In genomic region chr3:95902373-95902625, GRCm38 (mm10) we compare ENCODE assay signal across 13 mouse cellular contexts. TPM values are rescaled to one million over a fixed set of nuclear protein-coding genes. Genes with fewer than 3 reads are reported as not detected.
DNase-seq lines count a peak whose midpoint lies in the region; ATAC-seq lines count a peak whose summit lies in the region.
"Had no signal": no experiment of that assay in that cellular context is flagged by ENCODE, and none has a peak within 500 bp of the region (broad histone marks: within the 10 kb centered on the region; RNA-seq: fewer than 3 reads in every experiment).

No protein-coding gene starts in this region.

- H3K4me3 ChIP-seq in forebrain, embryonic 11.5 days (ENCODE audit: low read depth, low read length), result no peak overlapping the region
- H3K4me3 ChIP-seq in forebrain, embryonic 16.5 days (replicated peaks; ENCODE audit: low read length), result no peak overlapping the region
- H3K4me3 ChIP-seq in kidney, embryonic 15.5 days (replicated peaks), result no peak overlapping the region
- H3K4me3 ChIP-seq in embryonic facial prominence, embryonic 10.5 days, result peak overlapping the region; percentile 64
- H3K4me3 ChIP-seq in limb, embryonic 11.5 days (ENCODE audit: low read depth, low read length), result peak overlapping the region; percentile 45
- H3K4me3 ChIP-seq: myocyte had no signal

- no peak overlapping the region for H3K27ac ChIP-seq in forebrain, embryonic 11.5 days (ENCODE audit: low read depth, low read length)
- no peak overlapping the region for H3K27ac ChIP-seq in forebrain, embryonic 16.5 days (ENCODE audit: low read length)
- H3K27ac ChIP-seq in kidney, embryonic 15.5 days, result peak overlapping the region; percentile 72
- peak overlapping the region; percentile 92 for H3K27ac ChIP-seq in embryonic facial prominence, embryonic 10.5 days (replicated peaks)
- H3K27ac ChIP-seq in limb, embryonic 11.5 days (replicated peaks; ENCODE audit: low read depth, low read length), result no peak overlapping the region; the same call in 1 of the 2 replicates

- peaks cover 21% of the 10 kb centered on the region for H3K4me1 ChIP-seq in forebrain, embryonic 11.5 days (replicated peaks; ENCODE audit: control insufficient read depth, insufficient read depth, low read length)
- H3K4me1 ChIP-seq in forebrain, embryonic 16.5 days (replicated peaks; ENCODE audit: control insufficient read depth, insufficient read depth, low read length), result peaks cover 31% of the 10 kb centered on the region
- H3K4me1 ChIP-seq in kidney, embryonic 15.5 days, result peaks cover 76% of the 10 kb centered on the region
- peaks cover 62% of the 10 kb centered on the region for H3K4me1 ChIP-seq in embryonic facial prominence, embryonic 10.5 days
- H3K4me1 ChIP-seq in limb, embryonic 11.5 days (ENCODE audit: control insufficient read depth, insufficient read depth, low read length), result peaks cover 4% of the 10 kb centered on the region

- no peaks in the 10 kb centered on the region for H3K36me3 ChIP-seq in forebrain, embryonic 11.5 days (ENCODE audit: control insufficient read depth, insufficient read depth, low read length)
- no peaks in the 10 kb centered on the region for H3K36me3 ChIP-seq in forebrain, embryonic 16.5 days (ENCODE audit: control insufficient read depth, insufficient read depth)
- H3K36me3 ChIP-seq in kidney, embryonic 15.5 days, result peaks cover 12% of the 10 kb centered on the region; the same call in 1 of the 2 replicates
- peaks cover 48% of the 10 kb centered on the region for H3K36me3 ChIP-seq in embryonic facial prominence, embryonic 10.5 days (replicated peaks)
- H3K36me3 ChIP-seq in limb, embryonic 11.5 days (ENCODE audit: control insufficient read depth, insufficient read depth, low read length), result 0 out of 2 replicates have a peak, but pooled peaks cover 2% of the 10 kb centered on the region

- ATAC-seq in forebrain, embryonic 11.5 days (replicated peaks; ENCODE audit: low FRiP score), result no peak
- no peak for ATAC-seq in forebrain, embryonic 16.5 days
- no peak for ATAC-seq in kidney, embryonic 15.5 days (replicated peaks; ENCODE audit: low FRiP score)
- no peak for ATAC-seq in limb, embryonic 11.5 days (ENCODE audit: insufficient number of reproducible peaks, low FRiP score, low TSS enrichment, low read depth)
- ATAC-seq: intestine, postnatal 0 days; lung, postnatal 0 days had no signal

- no peaks in the 10 kb centered on the region; the same call in 1 of the 2 replicates for H3K27me3 ChIP-seq in forebrain, embryonic 11.5 days (ENCODE audit: control insufficient read depth, insufficient read depth, low read length)
- H3K27me3 ChIP-seq in forebrain, embryonic 16.5 days (replicated peaks; ENCODE audit: control insufficient read depth, insufficient read depth, low read length), result no peaks in the 10 kb centered on the region
- peaks cover 12% of the 10 kb centered on the region; the same call in 1 of the 2 replicates for H3K27me3 ChIP-seq in kidney, embryonic 15.5 days
- peaks cover 1% of the 10 kb centered on the region; the same call in 1 of the 2 replicates for H3K27me3 ChIP-seq in embryonic facial prominence, embryonic 10.5 days (replicated peaks; ENCODE audit: low read depth, poor library complexity, severe bottlenecking)
- no peaks in the 10 kb centered on the region for H3K27me3 ChIP-seq in limb, embryonic 11.5 days (ENCODE audit: control insufficient read depth, insufficient read depth, low read length)

- H3K9ac ChIP-seq in forebrain, embryonic 11.5 days (ENCODE audit: low read length), result peak overlapping the region; percentile 6; the same call in 1 of the 2 replicates
- H3K9ac ChIP-seq in forebrain, embryonic 16.5 days (replicated peaks; ENCODE audit: low read depth, low read length), result no peak overlapping the region
- H3K9ac ChIP-seq in kidney, embryonic 15.5 days, result no peak overlapping the region
- no peak overlapping the region for H3K9ac ChIP-seq in limb, embryonic 11.5 days (ENCODE audit: low read length)

- DNase-seq in forebrain, embryonic 11.5 days (ENCODE audit: low spot score), result no peak
- no peak for DNase-seq in kidney, adult 18-20 months
- DNase-seq in embryonic facial prominence, embryonic 10.5 days (ENCODE audit: low spot score), result no peak
- DNase-seq in limb, embryonic 11.5 days (ENCODE audit: low spot score), result no peak
- no peak for DNase-seq in adrenal gland, adult (ENCODE audit: inconsistent age in 2 of 2, low spot score in 1 of 2)
- DNase-seq in lung, postnatal 25 days (ENCODE audit: low spot score), result no peak
- DNase-seq: cerebellum, adult 11 months; thymus, postnatal 4 days had no signal

- peak overlapping the region; percentile 28; the same call in 1 of the 2 replicates for H3K4me2 ChIP-seq in forebrain, embryonic 11.5 days (ENCODE audit: low read depth, low read length, severe bottlenecking)
- no peak overlapping the region for H3K4me2 ChIP-seq in forebrain, embryonic 16.5 days (ENCODE audit: low read length)
- H3K4me2 ChIP-seq in kidney, embryonic 15.5 days, result peak overlapping the region; percentile 76
- peak overlapping the region; percentile 90 for H3K4me2 ChIP-seq in limb, embryonic 11.5 days (ENCODE audit: low read depth, severe bottlenecking)

- H3K9me3 ChIP-seq in forebrain, embryonic 11.5 days (ENCODE audit: control insufficient read depth, low read length), result no peaks in the 10 kb centered on the region
- no peaks in the 10 kb centered on the region for H3K9me3 ChIP-seq in forebrain, embryonic 16.5 days (ENCODE audit: control insufficient read depth, low read length)
- no peaks in the 10 kb centered on the region for H3K9me3 ChIP-seq in kidney, embryonic 15.5 days (replicated peaks)
- H3K9me3 ChIP-seq in embryonic facial prominence, embryonic 10.5 days, result no peaks in the 10 kb centered on the region
- H3K9me3 ChIP-seq in limb, embryonic 11.5 days (ENCODE audit: control insufficient read depth, low read length), result no peaks in the 10 kb centered on the region

RNA-seq across cellular contexts. Expression of gene Car14, which starts 2.2 kb away (rescaled TPM):
- 49.4 and 53.6 TPM in 2 replicates for polyA plus RNA-seq in forebrain, embryonic 11.5 days (2014; fragmentation: Nextera tagmentation; extraction: Ambion mirVana)
- 9.4 and 10.2 TPM in 2 replicates for polyA plus RNA-seq in forebrain, embryonic 16.5 days (2015; fragmentation: Nextera tagmentation; extraction: Ambion mirVana)
- polyA plus RNA-seq in kidney, embryonic 15.5 days (2015; fragmentation: Nextera tagmentation; extraction: Ambion mirVana), result 17.3 and 22.5 TPM in 2 replicates
- 120 and 133 TPM in 2 replicates for polyA plus RNA-seq in embryonic facial prominence, embryonic 10.5 days (2016; fragmentation: Nextera tagmentation; extraction: Ambion mirVana)
- 128 and 129 TPM in 2 replicates for polyA plus RNA-seq in limb, embryonic 11.5 days (2014; fragmentation: Nextera tagmentation; extraction: Ambion mirVana)

RNA-seq across cellular contexts. Expression of gene Aph1a, which starts 8.5 kb away (rescaled TPM):
- 29.7 and 33.3 TPM in 2 replicates for polyA plus RNA-seq in forebrain, embryonic 11.5 days (2014; fragmentation: Nextera tagmentation; extraction: Ambion mirVana)
- 35.6 and 35.9 TPM in 2 replicates for polyA plus RNA-seq in forebrain, embryonic 16.5 days (2015; fragmentation: Nextera tagmentation; extraction: Ambion mirVana)
- polyA plus RNA-seq in kidney, embryonic 15.5 days (2015; fragmentation: Nextera tagmentation; extraction: Ambion mirVana), result 37.4 and 40.8 TPM in 2 replicates
- 33.4 and 36.1 TPM in 2 replicates for polyA plus RNA-seq in embryonic facial prominence, embryonic 10.5 days (2016; fragmentation: Nextera tagmentation; extraction: Ambion mirVana)
- polyA plus RNA-seq in limb, embryonic 11.5 days (2014; fragmentation: Nextera tagmentation; extraction: Ambion mirVana), result 26.1 and 27.3 TPM in 2 replicates

RNA-seq across cellular contexts. Expression of gene BC028528, which starts 10.5 kb away (rescaled TPM):
- 7.5 and 10.3 TPM in 2 replicates for polyA plus RNA-seq in forebrain, embryonic 11.5 days (2014; fragmentation: Nextera tagmentation; extraction: Ambion mirVana)
- 13.8 and 14.4 TPM in 2 replicates for polyA plus RNA-seq in forebrain, embryonic 16.5 days (2015; fragmentation: Nextera tagmentation; extraction: Ambion mirVana)
- 38.0 and 42.3 TPM in 2 replicates for polyA plus RNA-seq in kidney, embryonic 15.5 days (2015; fragmentation: Nextera tagmentation; extraction: Ambion mirVana)
- 7.6 and 10.2 TPM in 2 replicates for polyA plus RNA-seq in embryonic facial prominence, embryonic 10.5 days (2016; fragmentation: Nextera tagmentation; extraction: Ambion mirVana)
- polyA plus RNA-seq in limb, embryonic 11.5 days (2014; fragmentation: Nextera tagmentation; extraction: Ambion mirVana), result 6.7 and 7.5 TPM in 2 replicates

RNA-seq across cellular contexts. Expression of gene Ciart, which starts 20.2 kb away (rescaled TPM):
- 5.8 and 7.7 TPM in 2 replicates for polyA plus RNA-seq in forebrain, embryonic 11.5 days (2014; fragmentation: Nextera tagmentation; extraction: Ambion mirVana)
- 4.1 and 5.7 TPM in 2 replicates for polyA plus RNA-seq in forebrain, embryonic 16.5 days (2015; fragmentation: Nextera tagmentation; extraction: Ambion mirVana)
- polyA plus RNA-seq in kidney, embryonic 15.5 days (2015; fragmentation: Nextera tagmentation; extraction: Ambion mirVana), result 5.9 and 6.6 TPM in 2 replicates
- polyA plus RNA-seq in embryonic facial prominence, embryonic 10.5 days (2016; fragmentation: Nextera tagmentation; extraction: Ambion mirVana), result 11.5 and 13.4 TPM in 2 replicates
- polyA plus RNA-seq in limb, embryonic 11.5 days (2014; fragmentation: Nextera tagmentation; extraction: Ambion mirVana), result 7.1 and 7.5 TPM in 2 replicates

RNA-seq across cellular contexts. Expression of gene Anp32e, which starts 26.7 kb away (rescaled TPM):
- polyA plus RNA-seq in forebrain, embryonic 11.5 days (2014; fragmentation: Nextera tagmentation; extraction: Ambion mirVana), result 157 and 167 TPM in 2 replicates
- 185 and 205 TPM in 2 replicates for polyA plus RNA-seq in forebrain, embryonic 16.5 days (2015; fragmentation: Nextera tagmentation; extraction: Ambion mirVana)
- polyA plus RNA-seq in kidney, embryonic 15.5 days (2015; fragmentation: Nextera tagmentation; extraction: Ambion mirVana), result 247 and 264 TPM in 2 replicates
- 369 and 371 TPM in 2 replicates for polyA plus RNA-seq in embryonic facial prominence, embryonic 10.5 days (2016; fragmentation: Nextera tagmentation; extraction: Ambion mirVana)
- 125 and 151 TPM in 2 replicates for polyA plus RNA-seq in limb, embryonic 11.5 days (2014; fragmentation: Nextera tagmentation; extraction: Ambion mirVana)

Comparison
In these comparisons a context has a peak if more than half of its experiments do, and no peak if none do; other contexts are left out.
1. H3K27ac ChIP-seq: peak in kidney, embryonic 15.5 days (single experiment) and embryonic facial prominence, embryonic 10.5 days (single experiment); none in forebrain, embryonic 11.5 days (single experiment), forebrain, embryonic 16.5 days (single experiment) and limb, embryonic 11.5 days (single experiment).
2. H3K4me3 ChIP-seq: peak in embryonic facial prominence, embryonic 10.5 days (single experiment) and limb, embryonic 11.5 days (single experiment); none in forebrain, embryonic 11.5 days (single experiment), forebrain, embryonic 16.5 days (single experiment) and kidney, embryonic 15.5 days (single experiment).